Mouse (Mus musculus) midbrain, embryonic 10.5 days (tissue): ENCODE measurements around the gene Kcnk3. TPM values are rescaled to one million over a fixed set of nuclear protein-coding genes. Genes with fewer than 3 reads are reported as not detected.

Experiments used
- DNase-seq: peaks from one replicate; pipeline ENCODE4 v3.0.0-alpha.2; 2017; ENCODE audit warnings: low spot score
- H3K27ac ChIP-seq: fragments of 300-500 bp; sonication (generic); replicated peaks from 2 replicates; pipeline ENCODE4 v1.5.1; 2016; ENCODE audit warnings: mild to moderate bottlenecking
- H3K27me3 ChIP-seq: fragments of 300-500 bp; sonication (generic); 2 replicates; pipeline ENCODE4 v1.6.1; 2016; ENCODE audit warnings: low read depth, mild to moderate bottlenecking; ENCODE audit not compliant: poor library complexity, severe bottlenecking
- H3K36me3 ChIP-seq: fragments of 300-500 bp; sonication (generic); 2 replicates; pipeline ENCODE4 v1.6.1; 2016; ENCODE audit warnings: mild to moderate bottlenecking, moderate library complexity
- H3K4me1 ChIP-seq: fragments of 300-500 bp; sonication (generic); 2 replicates; pipeline ENCODE4 v1.6.1; 2016
- H3K4me3 ChIP-seq: fragments of 300-500 bp; sonication (generic); 2 replicates; pipeline ENCODE4 v1.5.1; 2016; ENCODE audit warnings: mild to moderate bottlenecking, moderate library complexity
- H3K9me3 ChIP-seq: fragments of 300-500 bp; sonication (generic); replicated peaks from 2 replicates; pipeline ENCODE4 v1.6.1; 2016; ENCODE audit warnings: mild to moderate bottlenecking
- WGBS: fragments of 180-500 bp; shearing (Covaris S2); methylation state at CpG from one replicate; pipeline ENCODE4 v1.1.7; 2016; 5-methylcytosine and 5-hydroxymethylcytosine counted together
- polyA plus RNA-seq: library from polyadenylated mRNA; unstranded; fragments of >200 nt; fragmentation: Nextera tagmentation; extraction: Ambion mirVana; gene quantifications from 2 replicates; pipeline ENCODE4 v1.2.1, GENCODE M21; 2016

Kcnk3 gene
- polyA plus RNA-seq, 1 experiment from 2014 or later = 0.12 TPM

DNA sequence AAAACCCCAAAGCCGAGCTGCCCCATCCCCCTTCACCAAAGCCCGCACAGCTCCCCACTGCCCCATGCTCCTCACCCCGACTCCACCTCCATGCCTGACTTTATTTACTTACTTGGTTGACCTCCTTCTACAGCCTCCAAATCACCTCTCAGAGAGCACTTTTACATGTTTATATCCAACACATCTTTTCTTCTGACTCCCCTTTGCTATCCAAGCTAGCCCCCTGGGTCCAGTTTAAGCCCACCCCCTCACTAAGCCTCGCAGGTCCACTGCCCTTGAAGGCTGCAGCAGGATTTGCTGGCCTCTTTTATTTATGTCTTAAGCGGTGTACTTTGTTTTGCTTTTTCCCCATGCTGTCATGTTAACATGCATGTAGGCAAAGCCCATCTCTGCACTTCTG, 2.3 kb downstream of the Kcnk3 start:
- no peak overlapping the region for H3K4me3 ChIP-seq
- H3K36me3 ChIP-seq = no peaks in the 10 kb centered on the region
- 82% methylated on average over 5 of the region's 5 CpGs for WGBS
- H3K27ac ChIP-seq = no peak overlapping the region
- H3K27me3 ChIP-seq = peaks cover 61% of the 10 kb centered on the region
- H3K4me1 ChIP-seq = peaks cover 37% of the 10 kb centered on the region
- no peaks in the 10 kb centered on the region for H3K9me3 ChIP-seq
- DNase-seq = no peak

DNA sequence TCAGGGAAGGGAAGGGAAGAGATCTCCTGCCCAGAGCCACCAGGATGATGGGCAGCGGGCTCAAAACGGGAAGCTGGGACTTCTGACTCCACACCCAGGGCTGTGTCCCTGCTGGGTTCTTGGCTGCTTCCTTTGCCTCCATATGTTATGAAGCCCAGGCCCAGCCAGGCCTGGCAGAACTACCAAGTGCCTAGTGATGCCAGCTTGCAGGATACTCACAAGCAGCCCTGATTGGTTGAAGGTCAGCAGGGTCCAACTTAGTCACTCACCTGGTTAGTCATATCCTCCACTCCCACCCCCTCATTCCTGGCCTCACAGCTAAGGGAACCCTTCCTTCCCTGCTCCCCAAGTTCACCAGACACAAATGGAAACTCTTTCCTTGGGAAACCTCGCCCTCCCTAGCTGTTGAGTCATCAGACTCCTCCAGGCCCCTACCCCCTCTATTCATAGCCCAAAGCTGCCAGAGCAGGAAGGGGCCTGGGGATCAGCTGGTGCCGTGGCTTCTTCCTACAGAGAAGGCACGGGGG, 3.3 kb downstream of the Kcnk3 start:
- no peak overlapping the region for H3K27ac ChIP-seq
- peaks cover 44% of the 10 kb centered on the region for H3K4me1 ChIP-seq
- H3K4me3 ChIP-seq = no peak overlapping the region
- no peaks in the 10 kb centered on the region for H3K9me3 ChIP-seq
- no peaks in the 10 kb centered on the region for H3K36me3 ChIP-seq
- peaks cover 53% of the 10 kb centered on the region for H3K27me3 ChIP-seq
- 72% methylated on average over 5 of the region's 5 CpGs for WGBS
- DNase-seq = no peak

DNA sequence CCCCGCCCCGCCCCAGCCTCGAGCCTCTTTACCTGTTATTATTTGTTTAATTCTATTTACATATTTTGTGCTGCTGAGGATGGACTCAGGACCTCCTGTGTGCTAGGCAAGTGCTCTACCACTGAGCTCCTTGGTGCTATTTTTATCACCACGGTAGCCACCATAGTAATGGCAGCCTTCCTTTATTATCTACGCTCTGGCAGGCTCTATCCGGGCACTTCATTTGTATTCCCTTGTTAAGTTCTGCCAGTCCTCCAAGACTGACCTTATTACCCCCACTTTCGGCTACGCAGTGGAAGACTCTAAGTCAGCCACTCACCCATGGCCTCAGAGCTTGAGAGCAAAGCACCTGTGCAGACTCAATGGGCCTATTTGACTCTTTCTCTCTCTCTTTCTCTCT, 3.8 kb downstream of the Kcnk3 start:
- Histone ChIP-seq H3K4me3 (no peak overlapping the region), H3K36me3 (no peaks in the 10 kb centered on the region), H3K27me3 (peaks cover 48% of the 10 kb centered on the region), H3K27ac (no peak overlapping the region), H3K9me3 (no peaks in the 10 kb centered on the region), H3K4me1 (peaks cover 44% of the 10 kb centered on the region)
- no peak for DNase-seq
- WGBS = 84% methylated on average over 8 of the region's 8 CpGs

DNA sequence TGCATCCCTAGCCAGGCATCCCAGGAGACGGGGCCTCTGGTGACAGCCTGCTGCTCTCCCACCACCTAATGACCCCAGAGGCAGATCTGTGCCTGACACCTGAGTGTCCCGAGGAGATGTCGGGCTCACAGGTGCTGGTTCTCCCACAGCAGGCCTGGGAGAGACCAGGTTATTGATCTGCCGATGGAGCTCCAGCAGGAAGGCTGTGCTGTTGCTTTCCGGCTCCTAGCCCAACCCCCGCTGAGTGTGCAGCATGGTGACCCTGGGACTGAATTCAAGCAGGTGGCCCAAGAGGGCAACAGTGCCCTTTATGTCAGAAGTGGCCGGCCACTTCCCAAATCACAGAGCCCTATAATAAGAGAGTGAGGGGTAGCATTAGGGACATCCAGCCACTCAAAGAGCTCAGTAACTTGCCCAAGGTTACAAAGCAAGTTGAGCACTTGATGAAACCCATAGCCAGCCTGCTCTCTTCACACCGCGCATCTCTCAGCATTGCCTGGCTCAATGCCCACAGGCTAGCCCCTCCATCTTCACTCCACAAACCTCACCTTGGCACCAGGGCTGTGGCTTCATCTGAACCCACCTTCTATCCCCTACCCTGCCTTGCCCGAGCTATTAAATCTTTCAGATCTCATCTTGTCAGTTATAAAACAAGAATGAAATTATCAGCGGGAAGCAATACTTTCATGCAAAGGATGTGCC, 4.5 kb downstream of the Kcnk3 start:
- no peak overlapping the region for H3K4me3 ChIP-seq
- WGBS = 81% methylated on average over 11 of the region's 11 CpGs
- H3K9me3 ChIP-seq = no peaks in the 10 kb centered on the region
- peaks cover 41% of the 10 kb centered on the region for H3K27me3 ChIP-seq
- no peaks in the 10 kb centered on the region for H3K36me3 ChIP-seq
- H3K4me1 ChIP-seq = peaks cover 43% of the 10 kb centered on the region
- H3K27ac ChIP-seq = no peak overlapping the region
- DNase-seq = no peak

DNA sequence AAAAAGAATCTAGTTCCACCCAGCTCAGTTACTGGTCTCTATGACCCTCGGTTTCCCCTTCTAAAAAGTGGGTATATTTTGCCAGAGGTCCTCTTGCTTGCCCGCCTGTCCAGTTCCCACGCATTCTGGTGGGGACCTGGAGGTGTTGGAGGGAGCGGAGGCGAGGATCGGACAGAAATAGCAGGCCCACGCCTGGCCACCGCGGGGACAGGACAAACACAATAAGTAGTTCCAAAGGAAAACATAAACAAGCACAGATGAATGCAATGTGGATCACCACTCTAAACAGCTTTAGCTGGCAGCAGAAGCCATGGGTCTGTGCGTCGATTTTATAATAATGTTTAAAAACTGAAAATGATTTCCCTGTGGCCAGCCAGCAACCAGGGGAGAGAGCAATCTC, 5.4 kb downstream of the Kcnk3 start:
- no peaks in the 10 kb centered on the region for H3K36me3 ChIP-seq
- peaks cover 32% of the 10 kb centered on the region for H3K27me3 ChIP-seq
- no peaks in the 10 kb centered on the region for H3K9me3 ChIP-seq
- WGBS = 80% methylated on average over 11 of the region's 11 CpGs
- peaks cover 34% of the 10 kb centered on the region for H3K4me1 ChIP-seq
- no peak overlapping the region for H3K4me3 ChIP-seq
- no peak for DNase-seq
- H3K27ac ChIP-seq = no peak overlapping the region

DNA sequence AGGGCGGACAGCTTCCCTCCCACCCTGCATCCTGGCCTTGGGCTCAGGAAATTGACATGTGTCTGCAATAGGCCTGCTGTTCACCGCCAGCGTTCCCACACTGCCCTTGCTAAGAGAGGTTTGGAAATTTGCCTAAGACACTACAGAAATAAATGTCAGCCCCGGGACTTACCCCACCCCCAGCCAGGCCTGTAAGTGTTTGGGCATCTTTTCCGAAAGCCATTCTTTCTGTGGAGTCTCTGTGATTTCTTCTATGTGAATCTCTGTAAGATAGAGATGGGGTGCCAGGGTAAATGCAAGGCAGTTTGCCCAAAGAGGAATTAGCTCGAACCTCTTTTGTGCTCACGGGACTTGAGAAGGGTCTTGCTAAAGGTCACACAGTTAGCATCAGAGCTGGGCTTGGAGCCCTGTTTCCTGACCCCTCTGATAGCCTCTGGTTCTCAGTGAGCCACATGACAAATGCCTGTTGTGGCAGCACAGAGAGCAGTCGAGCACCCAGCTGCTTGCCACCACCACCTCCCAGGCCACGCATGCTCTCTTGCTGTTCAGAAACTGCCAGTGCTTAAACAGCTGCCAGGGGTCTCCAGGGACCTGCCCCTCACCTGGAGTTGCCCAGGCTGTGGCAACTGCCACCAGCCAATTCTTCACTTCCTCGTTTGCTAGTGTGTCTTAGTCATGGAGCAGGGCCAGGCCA, 6.0 kb downstream of the Kcnk3 start:
- Histone ChIP-seq H3K9me3 (no peaks in the 10 kb centered on the region), H3K4me3 (no peak overlapping the region), H3K27ac (no peak overlapping the region; the same call in 1 of the 2 replicates), H3K36me3 (no peaks in the 10 kb centered on the region), H3K27me3 (peaks cover 26% of the 10 kb centered on the region), H3K4me1 (peaks cover 28% of the 10 kb centered on the region)
- DNase-seq = no peak
- 50% methylated on average over 10 of the region's 10 CpGs for WGBS

DNA sequence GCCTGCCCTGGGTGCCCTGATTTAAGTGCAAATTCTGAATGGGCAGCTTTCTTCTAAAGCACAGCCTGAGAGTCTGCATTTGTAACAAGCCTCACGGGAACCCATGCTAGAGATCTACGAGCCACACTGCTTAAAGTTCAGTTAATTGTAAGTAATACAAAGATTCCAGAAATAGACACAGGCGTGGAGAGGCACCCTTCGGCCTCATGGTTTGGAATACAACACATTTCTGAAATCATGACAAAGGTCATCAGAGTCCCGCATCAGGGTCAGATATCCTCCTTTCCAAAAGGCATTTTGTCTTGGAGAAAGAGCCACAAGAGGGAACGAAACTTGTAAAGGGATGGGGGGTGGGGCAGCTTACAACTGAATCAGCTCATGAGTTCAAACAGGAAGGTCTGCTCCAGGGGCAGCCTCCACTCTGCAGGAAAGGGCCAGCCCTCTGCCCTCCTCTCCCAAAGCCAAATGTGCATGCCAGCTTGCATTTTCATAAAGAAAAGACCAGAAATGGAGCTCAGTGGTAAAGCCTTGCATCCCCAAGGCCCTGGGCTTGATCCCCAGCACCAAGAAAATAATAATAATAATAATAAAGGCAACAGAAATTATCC, 7.1 kb downstream of the Kcnk3 start:
- Histone ChIP-seq H3K9me3 (no peaks in the 10 kb centered on the region), H3K27ac (0 out of 2 replicates have a peak overlapping the region, but pooled peaks have one; percentile 28), H3K4me3 (no peak overlapping the region), H3K36me3 (no peaks in the 10 kb centered on the region), H3K27me3 (peaks cover 15% of the 10 kb centered on the region), H3K4me1 (peaks cover 26% of the 10 kb centered on the region)
- no peak for DNase-seq
- 36% methylated on average over 6 of the region's 6 CpGs for WGBS

DNA sequence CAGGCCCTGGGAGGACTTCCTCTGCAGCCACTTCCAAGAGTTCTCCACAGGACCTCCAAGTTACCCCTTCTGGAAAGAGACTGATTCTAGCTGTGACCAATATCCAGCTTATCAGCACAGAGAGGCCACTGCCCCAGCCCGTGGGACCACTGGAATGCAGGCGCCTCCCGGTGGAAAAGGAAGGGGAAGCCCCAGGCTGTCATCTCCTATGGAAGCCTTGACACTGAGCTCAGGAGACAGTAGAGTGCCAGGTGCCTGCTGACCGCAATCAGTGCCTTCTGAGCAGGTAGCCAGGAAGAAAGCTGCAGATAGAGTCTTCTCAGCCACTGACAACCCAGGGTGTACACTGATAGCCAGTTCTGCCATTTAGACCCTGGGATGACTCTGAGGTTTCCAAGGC, 13.4 kb downstream of the Kcnk3 start:
- H3K27ac ChIP-seq = no peak overlapping the region
- no peaks in the 10 kb centered on the region for H3K36me3 ChIP-seq
- no peaks in the 10 kb centered on the region for H3K27me3 ChIP-seq
- H3K4me1 ChIP-seq = peaks cover 12% of the 10 kb centered on the region
- H3K4me3 ChIP-seq = no peak overlapping the region
- no peak for DNase-seq
- 37% methylated on average over 4 of the region's 4 CpGs for WGBS
- H3K9me3 ChIP-seq = no peaks in the 10 kb centered on the region

DNA sequence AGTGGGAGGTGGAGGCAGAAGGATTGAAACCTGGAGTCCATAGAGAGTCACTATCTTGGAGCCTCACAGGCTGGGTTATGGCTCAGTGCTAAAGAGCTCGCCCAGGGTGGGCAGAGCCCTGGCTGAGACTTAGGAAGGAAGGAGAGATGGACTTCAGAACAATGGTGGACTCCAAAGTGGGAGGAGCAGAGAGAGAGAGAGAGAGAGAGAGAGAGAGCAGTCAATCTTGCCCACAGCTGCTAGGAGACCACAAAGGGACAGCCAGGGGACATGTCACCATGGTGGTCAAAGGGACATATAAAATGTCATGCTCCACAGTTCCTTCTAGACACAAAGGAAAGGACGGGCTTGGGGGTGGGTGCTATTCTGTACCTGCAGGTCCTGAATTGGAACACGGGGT, 15.3 kb downstream of the Kcnk3 start:
- no peaks in the 10 kb centered on the region for H3K36me3 ChIP-seq
- no peak overlapping the region for H3K27ac ChIP-seq
- H3K27me3 ChIP-seq = no peaks in the 10 kb centered on the region
- no peak for DNase-seq
- peaks cover 12% of the 10 kb centered on the region for H3K4me1 ChIP-seq
- H3K4me3 ChIP-seq = no peak overlapping the region
- 69% methylated on average over 3 of the region's 3 CpGs for WGBS
- H3K9me3 ChIP-seq = no peaks in the 10 kb centered on the region

DNA sequence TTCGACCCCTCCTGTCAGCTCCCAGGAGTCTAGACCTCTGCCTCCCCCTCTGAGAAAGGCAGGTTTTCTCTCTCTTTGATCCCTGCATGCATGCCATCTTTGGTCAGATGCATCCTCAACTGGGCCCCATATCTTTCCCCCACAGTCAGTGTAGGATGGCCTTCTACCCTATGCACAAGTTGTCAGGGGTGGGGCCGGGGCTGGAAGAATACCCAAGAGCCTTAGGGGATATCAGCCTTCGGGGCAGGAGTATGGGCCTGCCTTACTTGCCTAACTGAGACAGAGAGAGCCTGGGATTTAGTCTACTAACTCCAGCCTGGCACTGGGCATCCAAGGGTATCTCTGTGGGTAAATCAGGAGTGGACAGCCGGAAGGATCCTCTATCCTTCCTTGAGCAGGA, 16.0 kb downstream of the Kcnk3 start:
- no peaks in the 10 kb centered on the region for H3K27me3 ChIP-seq
- H3K9me3 ChIP-seq = no peaks in the 10 kb centered on the region
- H3K4me1 ChIP-seq = peaks cover 12% of the 10 kb centered on the region
- H3K27ac ChIP-seq = no peak overlapping the region
- DNase-seq = no peak
- H3K36me3 ChIP-seq = no peaks in the 10 kb centered on the region
- H3K4me3 ChIP-seq = no peak overlapping the region
- WGBS = 83% methylated on average over 4 of the region's 4 CpGs

DNA sequence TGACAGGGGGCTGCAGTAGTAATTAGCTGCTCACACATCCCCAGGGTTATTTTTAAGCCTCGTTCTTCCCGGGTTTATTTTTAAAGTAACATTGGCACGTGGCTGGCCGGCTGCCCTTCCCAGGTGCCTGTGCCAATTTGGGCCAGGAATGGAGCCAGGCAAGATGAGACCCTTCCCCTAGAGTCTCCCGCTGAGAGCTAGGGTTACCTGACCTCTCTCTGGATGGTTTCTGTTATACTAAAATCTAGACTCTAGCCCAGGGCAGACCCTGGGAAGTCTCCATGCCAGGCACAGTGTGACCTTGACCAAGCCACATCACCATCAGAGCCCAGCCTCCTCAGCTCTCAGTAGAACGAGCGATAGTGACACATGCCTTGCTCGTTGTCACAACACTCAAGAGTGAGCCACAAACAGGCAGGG, 16.8 kb downstream of the Kcnk3 start:
- Histone ChIP-seq H3K27ac (no peak overlapping the region), H3K9me3 (no peaks in the 10 kb centered on the region), H3K36me3 (no peaks in the 10 kb centered on the region), H3K4me1 (peaks cover 19% of the 10 kb centered on the region), H3K4me3 (no peak overlapping the region), H3K27me3 (no peaks in the 10 kb centered on the region)
- DNase-seq = no peak
- WGBS = 85% methylated on average over 8 of the region's 8 CpGs

DNA sequence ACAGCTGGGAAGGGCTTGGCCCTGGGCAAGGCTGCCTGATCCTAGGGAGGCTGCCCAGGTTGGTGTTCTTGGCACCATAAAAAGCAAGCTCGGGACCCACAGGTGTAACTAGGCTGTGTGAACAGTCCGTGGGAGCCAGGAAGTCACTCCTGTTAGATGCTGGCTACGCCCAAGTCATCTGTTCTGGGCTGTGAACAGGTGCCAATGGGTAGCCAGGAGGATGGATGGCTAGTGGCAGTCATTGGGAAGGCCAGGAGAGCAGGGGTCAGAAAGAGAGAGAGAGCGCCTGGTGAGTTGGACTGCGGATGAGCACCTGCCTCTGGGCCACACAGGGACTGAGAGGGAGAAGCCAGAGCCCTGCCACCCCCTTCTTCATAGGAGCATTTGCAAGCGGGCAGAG, 17.7 kb downstream of the Kcnk3 start:
- H3K27me3 ChIP-seq = no peaks in the 10 kb centered on the region
- H3K9me3 ChIP-seq = no peaks in the 10 kb centered on the region
- no peak for DNase-seq
- H3K27ac ChIP-seq = no peak overlapping the region
- no peak overlapping the region for H3K4me3 ChIP-seq
- peaks cover 27% of the 10 kb centered on the region for H3K4me1 ChIP-seq
- WGBS = 87% methylated on average over 6 of the region's 6 CpGs
- H3K36me3 ChIP-seq = no peaks in the 10 kb centered on the region
